Mouse (Mus musculus) kidney, embryonic 16.5 days (tissue): ENCODE measurements around the gene Atxn2l. TPM values are rescaled to one million over a fixed set of nuclear protein-coding genes. Genes with fewer than 3 reads are reported as not detected.
"Not testable (repeated sequence)": the region's sequence is repeated elsewhere in the genome, so short reads cannot be mapped to it uniquely, and the experiment has no call there.

Experiments used
- ATAC-seq: fragments of 200-750 bp; cut with Nextera tagmentation; 2 replicates; pipeline ENCODE4 v1.8.0; 2017; ENCODE audit warnings: moderate TSS enrichment; ENCODE audit not compliant: low FRiP score, low TSS enrichment
- H3K27ac ChIP-seq: fragments of 300-500 bp; sonication (generic); 2 replicates; pipeline ENCODE4 v1.5.1; 2014; ENCODE audit warnings: low read length
- H3K27me3 ChIP-seq: fragments of 300-500 bp; sonication (generic); 2 replicates; pipeline ENCODE4 v1.6.1; 2014; ENCODE audit warnings: low read length, control low read depth, mixed read lengths; ENCODE audit not compliant: insufficient read depth
- H3K36me3 ChIP-seq: fragments of 300-500 bp; sonication (generic); 2 replicates; pipeline ENCODE4 v1.6.1; 2014; ENCODE audit warnings: low read length, control low read depth, mixed read lengths; ENCODE audit not compliant: insufficient read depth
- H3K4me1 ChIP-seq: fragments of 300-500 bp; sonication (generic); 2 replicates; pipeline ENCODE4 v1.6.1; 2014; ENCODE audit warnings: low read length, control low read depth, mixed read lengths; ENCODE audit not compliant: insufficient read depth
- H3K4me2 ChIP-seq: fragments of 300-500 bp; sonication (generic); replicated peaks from 2 replicates; pipeline ENCODE4 v1.6.1; 2014; ENCODE audit warnings: low read depth, low read length
- H3K4me3 ChIP-seq: fragments of 300-500 bp; sonication (generic); 2 replicates; pipeline ENCODE4 v1.5.1; 2014; ENCODE audit warnings: mild to moderate bottlenecking, low read length
- H3K9ac ChIP-seq: fragments of 300-500 bp; sonication (generic); replicated peaks from 2 replicates; pipeline ENCODE4 v1.6.1; 2014; ENCODE audit warnings: low read length
- H3K9me3 ChIP-seq: fragments of 300-500 bp; sonication (generic); 2 replicates; pipeline ENCODE4 v1.6.1; 2016; ENCODE audit warnings: low read length, control low read depth
- WGBS: fragments of 180-500 bp; shearing (Covaris S2); extraction: QIAGEN DNeasy Blood & Tissue Kit; methylation state at CpG from one replicate; pipeline ENCODE4 v1.1.7; 2014; 5-methylcytosine and 5-hydroxymethylcytosine counted together
- polyA plus RNA-seq: library from polyadenylated mRNA; unstranded; fragments of >200 nt; fragmentation: Nextera tagmentation; extraction: Ambion mirVana; gene quantifications from 2 replicates; pipeline ENCODE4 v1.2.1, GENCODE M21; 2015

Gene Atxn2l
- polyA plus RNA-seq, 1 experiment from 2014 or later: 41.5 TPM

- Histone ChIP-seq H3K4me1 (no peaks in the 10 kb centered on the region), H3K4me3 (no peak overlapping the region), H3K9me3 (no peaks in the 10 kb centered on the region), H3K27me3 (no peaks in the 10 kb centered on the region), H3K27ac (no peak overlapping the region), H3K4me2 (no peak overlapping the region), H3K36me3 (peaks cover 91% of the 10 kb centered on the region), H3K9ac (no peak overlapping the region)
- ATAC-seq: no peak
- 88% methylated on average over 6 of the region's 6 CpGs for WGBS
Observed at GRCm38 (mm10) chr7:126494120-126494519, 9.1 kb downstream of the Atxn2l start.

- H3K4me3 ChIP-seq: no peak overlapping the region
- no peak for ATAC-seq
- H3K9me3 ChIP-seq: no peaks in the 10 kb centered on the region
- H3K4me2 ChIP-seq: no peak overlapping the region
- 47% methylated on average over 11 of the region's 11 CpGs for WGBS
- no peak overlapping the region for H3K27ac ChIP-seq
- peaks cover 75% of the 10 kb centered on the region for H3K36me3 ChIP-seq
- no peak overlapping the region for H3K9ac ChIP-seq
- peaks cover 8% of the 10 kb centered on the region for H3K4me1 ChIP-seq
- H3K27me3 ChIP-seq: no peaks in the 10 kb centered on the region
Observed at GRCm38 (mm10) chr7:126491973-126492372, 11.3 kb downstream of the Atxn2l start.

DNA sequence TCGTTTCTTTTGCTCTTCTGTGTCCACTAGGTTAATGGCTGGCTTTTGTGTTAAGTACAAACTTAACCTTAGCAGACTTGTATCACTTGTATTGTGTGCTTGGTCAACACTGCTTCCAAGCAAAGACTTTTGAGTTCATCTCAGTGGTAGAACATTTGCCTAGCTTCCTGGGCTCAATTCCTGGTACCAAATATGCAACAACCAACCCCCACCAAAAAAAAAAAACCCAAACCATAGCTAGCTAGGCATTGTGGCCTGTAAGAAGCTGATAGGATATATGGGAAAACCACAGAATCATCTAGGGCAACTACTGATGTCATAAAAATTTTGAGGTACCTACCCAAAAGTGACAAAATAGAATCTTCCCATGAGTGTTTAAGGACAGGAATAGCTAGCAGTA lies 12.2 kb downstream of the Atxn2l start:
- 75% methylated on average over 1 of the region's 1 CpGs for WGBS
- Histone ChIP-seq H3K4me3 (no peak overlapping the region), H3K9ac (no peak overlapping the region), H3K9me3 (no peaks in the 10 kb centered on the region), H3K36me3 (peaks cover 67% of the 10 kb centered on the region), H3K4me2 (no peak overlapping the region), H3K27ac (no peak overlapping the region), H3K4me1 (peaks cover 8% of the 10 kb centered on the region), H3K27me3 (no peaks in the 10 kb centered on the region)
- no peak for ATAC-seq

- H3K27ac ChIP-seq, H3K9me3 ChIP-seq, H3K27me3 ChIP-seq: not testable (repeated sequence)
- H3K4me3 ChIP-seq: peak overlapping the region; percentile 74
- 12% methylated on average over 22 of the region's 25 CpGs for WGBS
- peak overlapping the region; percentile 76 for H3K9ac ChIP-seq
- H3K4me1 ChIP-seq: peaks cover 12% of the 10 kb centered on the region
- ATAC-seq: peak; percentile 17; the same call in 1 of the 2 replicates
- peak overlapping the region; percentile 97 for H3K4me2 ChIP-seq
- H3K36me3 ChIP-seq: peaks cover 34% of the 10 kb centered on the region; the same call in 1 of the 2 replicates
Observed at GRCm38 (mm10) chr7:126487617-126488385, 15.4 kb downstream of the Atxn2l start.

DNA sequence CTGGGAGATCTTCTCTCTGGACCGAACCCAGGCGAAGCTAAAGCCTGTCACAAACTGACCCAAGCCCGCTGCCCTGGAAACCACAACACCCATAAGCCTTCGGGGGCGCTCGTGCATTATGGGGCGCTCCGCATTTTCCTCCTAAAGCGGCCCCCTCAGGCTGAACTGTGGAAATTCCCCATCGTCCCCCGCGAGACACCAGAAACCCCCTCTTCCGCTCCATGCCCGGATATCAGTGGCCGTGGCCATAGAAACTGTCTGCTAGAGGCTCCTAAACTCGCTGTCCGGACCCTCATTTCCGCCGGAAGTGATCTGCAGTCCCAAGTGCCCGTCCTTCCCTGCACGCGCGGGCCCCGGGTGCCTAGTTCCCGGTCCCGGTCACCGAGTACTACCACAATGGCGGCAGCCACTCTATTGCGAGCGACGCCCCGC lies 16.2 kb downstream of the Atxn2l start, which contains the start of gene Tufm:
Gene Tufm, plus strand, starts transcription at position 310 of the 432 bp plus-strand sequence.
- WGBS: under 1% methylated on average over 32 of the region's 32 CpGs
- H3K27ac ChIP-seq: peak within 1 kb of the TSS; percentile 79
- ATAC-seq: peak; percentile 90

DNA sequence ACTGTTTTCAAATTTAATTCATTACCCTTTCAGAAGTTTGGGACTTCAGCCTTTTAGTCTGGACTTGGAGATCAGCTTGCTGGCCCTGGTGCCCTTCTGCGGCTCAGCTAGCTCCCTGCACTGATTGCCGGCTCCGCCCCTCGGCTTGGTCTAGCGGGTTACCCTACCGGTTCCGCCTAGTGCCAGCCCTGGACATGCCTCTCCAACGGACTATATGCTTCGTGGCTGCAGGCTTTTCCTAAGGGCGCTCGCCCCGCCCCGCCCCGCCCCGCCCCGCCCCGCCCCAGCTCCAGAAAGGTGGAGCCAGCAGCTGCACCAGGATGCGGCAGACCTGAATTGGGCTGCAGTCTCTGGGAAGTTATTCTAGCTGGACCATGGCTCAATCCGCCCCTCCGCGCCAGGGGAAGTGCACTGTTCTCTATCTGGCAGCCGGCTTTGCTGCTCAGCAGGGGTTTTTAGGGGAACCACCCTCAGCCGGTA lies 20.8 kb downstream of the Atxn2l start:
- Histone ChIP-seq H3K4me3 (peak overlapping the region; percentile 41), H3K4me1 (peaks cover 6% of the 10 kb centered on the region), H3K9ac (peak overlapping the region; percentile 58), H3K27me3 (no peaks in the 10 kb centered on the region), H3K4me2 (peak overlapping the region; percentile 62), H3K36me3 (no peaks in the 10 kb centered on the region), H3K9me3 (peaks cover 3% of the 10 kb centered on the region; the same call in 1 of the 2 replicates), H3K27ac (peak overlapping the region; percentile 76)
- under 1% methylated on average over 23 of the region's 23 CpGs for WGBS
- peak; percentile 95 for ATAC-seq

More for the DNA sequence above, 16.2 kb downstream of the Atxn2l start, which contains the start of gene Tufm:
- Histone ChIP-seq H3K9ac (peak within 1 kb of the TSS; percentile 76), H3K36me3 (peaks cover 27% of the 10 kb centered on the region; the same call in 1 of the 2 replicates), H3K27me3 (no peaks in the 10 kb centered on the region), H3K9me3 (no peaks in the 10 kb centered on the region), H3K4me2 (peak within 1 kb of the TSS; percentile 97), H3K4me3 (peak within 1 kb of the TSS; percentile 74), H3K4me1 (peaks cover 14% of the 10 kb centered on the region)

GRCm38 (mm10) chr7:126481699-126482098 lies 21.5 kb downstream of the Atxn2l start:
- no peaks in the 10 kb centered on the region for H3K36me3 ChIP-seq
- no peaks in the 10 kb centered on the region for H3K27me3 ChIP-seq
- H3K9me3 ChIP-seq: peaks cover 3% of the 10 kb centered on the region; the same call in 1 of the 2 replicates
- no peak overlapping the region for H3K9ac ChIP-seq
- no peak overlapping the region for H3K4me3 ChIP-seq
- H3K4me1 ChIP-seq: peaks cover 6% of the 10 kb centered on the region
- WGBS: 28% methylated on average over 5 of the region's 5 CpGs
- no peak for ATAC-seq
- H3K27ac ChIP-seq: no peak overlapping the region
- H3K4me2 ChIP-seq: no peak overlapping the region

DNA sequence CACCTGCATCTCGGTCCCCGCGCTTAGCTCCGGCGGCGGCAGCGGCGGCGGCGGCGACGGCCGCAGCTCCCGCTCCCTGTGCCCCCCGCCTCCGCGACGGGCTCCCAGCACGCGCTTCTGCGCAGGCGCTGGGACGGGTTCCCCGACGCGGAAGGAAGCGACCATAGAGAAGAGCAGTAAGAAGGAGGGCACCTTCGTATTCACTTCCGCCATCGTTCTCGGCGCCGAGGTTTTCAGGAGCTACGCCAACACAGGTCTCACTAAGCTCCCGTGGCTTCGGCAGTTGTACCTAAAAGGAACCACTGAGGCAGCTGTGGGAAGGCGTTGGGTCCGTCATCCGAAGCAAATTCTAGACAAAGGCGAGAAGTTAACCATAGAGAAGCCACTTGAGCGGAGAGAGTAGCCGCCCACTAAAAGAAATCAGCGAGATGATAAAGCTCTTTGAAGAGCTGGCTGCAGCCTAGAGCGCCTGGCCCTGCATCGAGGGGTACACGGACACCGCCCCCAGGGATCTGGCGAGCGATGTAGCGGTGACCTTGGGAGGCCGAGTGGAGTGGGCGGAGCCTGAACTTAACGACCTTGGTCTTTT lies 28.1 kb downstream of the Atxn2l start, which contains the start of gene Sh2b1:
Gene Sh2b1, minus strand, starts transcription at position 432 of the 589 bp plus-strand sequence.
- WGBS: under 1% methylated on average over 53 of the region's 53 CpGs
- H3K4me1 ChIP-seq: peaks cover 20% of the 10 kb centered on the region
- H3K4me3 ChIP-seq: peak within 1 kb of the TSS; percentile 91
- no peaks in the 10 kb centered on the region for H3K9me3 ChIP-seq
- peaks cover 17% of the 10 kb centered on the region for H3K36me3 ChIP-seq
- peak within 1 kb of the TSS; percentile 96 for H3K27ac ChIP-seq
- peak within 1 kb of the TSS; percentile 85 for H3K4me2 ChIP-seq
- peak; percentile 92 for ATAC-seq
- H3K27me3 ChIP-seq: no peaks in the 10 kb centered on the region
- peak within 1 kb of the TSS; percentile 97 for H3K9ac ChIP-seq

DNA sequence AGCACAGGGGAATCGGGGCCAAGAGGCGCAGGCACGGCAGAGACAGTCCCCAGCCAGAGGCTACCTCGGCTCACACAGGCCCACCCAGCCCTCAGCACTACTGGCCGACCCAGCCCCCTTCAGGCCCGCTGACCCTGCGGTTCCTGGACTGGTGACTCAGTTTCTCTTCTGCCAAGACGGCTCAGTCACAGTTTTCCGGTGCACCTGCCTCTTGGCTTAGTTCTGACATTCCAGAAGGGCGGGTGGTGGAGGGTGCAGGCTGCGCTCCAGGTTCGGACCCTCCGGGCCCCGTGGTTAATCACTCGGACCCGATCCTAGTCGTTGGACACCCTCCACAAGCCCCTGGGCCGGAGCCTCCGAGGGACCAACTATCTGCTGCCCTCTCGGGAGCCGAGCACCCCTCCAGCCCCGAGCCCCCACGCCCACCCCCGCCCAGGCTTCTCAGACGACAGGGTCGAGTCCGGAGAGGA lies 28.7 kb downstream of the Atxn2l start:
- peaks cover 20% of the 10 kb centered on the region for H3K4me1 ChIP-seq
- WGBS: under 1% methylated on average over 26 of the region's 27 CpGs
- H3K36me3 ChIP-seq: peaks cover 23% of the 10 kb centered on the region
- peak; percentile 58 for ATAC-seq
- H3K4me3 ChIP-seq: peak overlapping the region; percentile 91
- peak overlapping the region; percentile 85 for H3K4me2 ChIP-seq
- H3K9ac ChIP-seq: peak overlapping the region; percentile 97
- no peaks in the 10 kb centered on the region for H3K9me3 ChIP-seq
- H3K27ac ChIP-seq: peak overlapping the region; percentile 96
- H3K27me3 ChIP-seq: no peaks in the 10 kb centered on the region
